Mouse (Mus musculus) stomach, embryonic 16.5 days (tissue): ENCODE data around the gene Rora. TPM values are rescaled to one million over a fixed set of nuclear protein-coding genes. Genes with fewer than 3 reads are reported as not detected.

Source experiments
- ATAC-seq: fragments of 200-750 bp; cut with Nextera tagmentation; 2 replicates; pipeline ENCODE4 v1.8.0; 2017; ENCODE audit warnings: moderate number of reproducible peaks, moderate TSS enrichment; ENCODE audit not compliant: insufficient read depth, low FRiP score
- H3K27ac ChIP-seq: fragments of 300-500 bp; sonication (generic); 2 replicates; pipeline ENCODE4 v1.5.1; 2014; ENCODE audit warnings: low read length
- H3K27me3 ChIP-seq: fragments of 300-500 bp; sonication (generic); 2 replicates; pipeline ENCODE4 v1.6.1; 2014; ENCODE audit warnings: low read length, control low read depth, mixed read lengths; ENCODE audit not compliant: control insufficient read depth, insufficient read depth
- H3K36me3 ChIP-seq: fragments of 300-500 bp; sonication (generic); 2 replicates; pipeline ENCODE4 v1.6.1; 2014; ENCODE audit warnings: low read length; ENCODE audit not compliant: control insufficient read depth, insufficient read depth
- H3K4me1 ChIP-seq: fragments of 300-500 bp; sonication (generic); 2 replicates; pipeline ENCODE4 v1.6.1; 2014; ENCODE audit warnings: low read length, control low read depth, mixed read lengths; ENCODE audit not compliant: control insufficient read depth, insufficient read depth
- H3K4me2 ChIP-seq: fragments of 300-500 bp; sonication (generic); 2 replicates; pipeline ENCODE4 v1.6.1; 2014; ENCODE audit warnings: low read depth, low read length, mixed read lengths
- H3K4me3 ChIP-seq: fragments of 300-500 bp; sonication (generic); replicated peaks from 2 replicates; pipeline ENCODE4 v1.5.1; 2014; ENCODE audit warnings: mild to moderate bottlenecking, low read length
- H3K9ac ChIP-seq: fragments of 300-500 bp; sonication (generic); 2 replicates; pipeline ENCODE4 v1.6.1; 2014; ENCODE audit warnings: low read length
- H3K9me3 ChIP-seq: fragments of 300-500 bp; sonication (generic); replicated peaks from 2 replicates; pipeline ENCODE4 v1.6.1; 2016; ENCODE audit warnings: low read length, control low read depth; ENCODE audit not compliant: control insufficient read depth
- WGBS: fragments of 180-500 bp; shearing (Covaris S2); extraction: QIAGEN DNeasy Blood & Tissue Kit; methylation state at CpG from one replicate; pipeline ENCODE4 v1.1.7; 2014; 5-methylcytosine and 5-hydroxymethylcytosine counted together
- polyA plus RNA-seq: library from polyadenylated mRNA; unstranded; fragments of >200 nt; fragmentation: Nextera tagmentation; extraction: Ambion mirVana; gene quantifications from 2 replicates; pipeline ENCODE4 v1.2.1, GENCODE M21; 2015

Gene Rora
- polyA plus RNA-seq, 1 experiment from 2014 or later, result 8.4 TPM

- Histone ChIP-seq H3K4me2 (no peak overlapping the region), H3K9ac (no peak overlapping the region), H3K27ac (no peak overlapping the region), H3K9me3 (no peaks in the 10 kb centered on the region), H3K4me3 (no peak overlapping the region), H3K36me3 (no peaks in the 10 kb centered on the region), H3K27me3 (no peaks in the 10 kb centered on the region), H3K4me1 (0 out of 2 replicates have a peak, but pooled peaks cover under 1% of the 10 kb centered on the region)
- 70% methylated on average over 2 of the region's 2 CpGs for WGBS
- ATAC-seq, result no peak
These were observed 134.1 kb downstream of the Rora start for GRCm38 (mm10) chr9:68787665-68788064.

- WGBS, result 41% methylated on average over 4 of the region's 4 CpGs
- ATAC-seq, result no peak
These were observed 137.3 kb downstream of the Rora start for GRCm38 (mm10) chr9:68790922-68791321.

GRCm38 (mm10) chr9:68791982-68792540, 138.5 kb downstream of the Rora start:
- H3K4me1 ChIP-seq, result 0 out of 2 replicates have a peak, but pooled peaks cover 5% of the 10 kb centered on the region
- 78% methylated on average over 16 of the region's 16 CpGs for WGBS
- H3K27ac ChIP-seq, result no peak overlapping the region
- H3K36me3 ChIP-seq, result no peaks in the 10 kb centered on the region
- H3K4me3 ChIP-seq, result no peak overlapping the region
- H3K27me3 ChIP-seq, result no peaks in the 10 kb centered on the region
- no peak overlapping the region for H3K9ac ChIP-seq
- ATAC-seq, result no peak
- no peak overlapping the region for H3K4me2 ChIP-seq
- no peaks in the 10 kb centered on the region for H3K9me3 ChIP-seq

More at GRCm38 (mm10) chr9:68790922-68791321, 137.3 kb downstream of the Rora start:
- Histone ChIP-seq H3K27ac (no peak overlapping the region), H3K36me3 (no peaks in the 10 kb centered on the region), H3K4me3 (no peak overlapping the region), H3K9me3 (no peaks in the 10 kb centered on the region), H3K27me3 (no peaks in the 10 kb centered on the region), H3K4me2 (no peak overlapping the region), H3K9ac (no peak overlapping the region), H3K4me1 (no peaks in the 10 kb centered on the region)

- Histone ChIP-seq H3K4me2 (no peak overlapping the region), H3K9ac (no peak overlapping the region), H3K9me3 (no peaks in the 10 kb centered on the region), H3K27ac (no peak overlapping the region), H3K27me3 (no peaks in the 10 kb centered on the region), H3K4me1 (0 out of 2 replicates have a peak, but pooled peaks cover 5% of the 10 kb centered on the region), H3K36me3 (no peaks in the 10 kb centered on the region), H3K4me3 (no peak overlapping the region)
- ATAC-seq, result no peak
- 82% methylated on average over 13 of the region's 13 CpGs for WGBS
These were observed 141.7 kb downstream of the Rora start for GRCm38 (mm10) chr9:68795314-68795713.

GRCm38 (mm10) chr9:68798221-68798620, 144.6 kb downstream of the Rora start:
- H3K27me3 ChIP-seq, result no peaks in the 10 kb centered on the region
- WGBS, result 79% methylated on average over 4 of the region's 4 CpGs
- no peak for ATAC-seq
- H3K9ac ChIP-seq, result no peak overlapping the region
- no peaks in the 10 kb centered on the region for H3K36me3 ChIP-seq
- H3K9me3 ChIP-seq, result no peaks in the 10 kb centered on the region
- H3K4me2 ChIP-seq, result no peak overlapping the region
- 0 out of 2 replicates have a peak, but pooled peaks cover 5% of the 10 kb centered on the region for H3K4me1 ChIP-seq
- H3K4me3 ChIP-seq, result no peak overlapping the region
- H3K27ac ChIP-seq, result no peak overlapping the region

GRCm38 (mm10) chr9:68799065-68799464, 145.5 kb downstream of the Rora start:
- Histone ChIP-seq H3K4me1 (0 out of 2 replicates have a peak, but pooled peaks cover 5% of the 10 kb centered on the region), H3K27me3 (no peaks in the 10 kb centered on the region), H3K9me3 (no peaks in the 10 kb centered on the region), H3K27ac (no peak overlapping the region), H3K9ac (no peak overlapping the region), H3K36me3 (no peaks in the 10 kb centered on the region), H3K4me3 (no peak overlapping the region), H3K4me2 (no peak overlapping the region)
- ATAC-seq, result no peak
- 79% methylated on average over 6 of the region's 6 CpGs for WGBS

DNA sequence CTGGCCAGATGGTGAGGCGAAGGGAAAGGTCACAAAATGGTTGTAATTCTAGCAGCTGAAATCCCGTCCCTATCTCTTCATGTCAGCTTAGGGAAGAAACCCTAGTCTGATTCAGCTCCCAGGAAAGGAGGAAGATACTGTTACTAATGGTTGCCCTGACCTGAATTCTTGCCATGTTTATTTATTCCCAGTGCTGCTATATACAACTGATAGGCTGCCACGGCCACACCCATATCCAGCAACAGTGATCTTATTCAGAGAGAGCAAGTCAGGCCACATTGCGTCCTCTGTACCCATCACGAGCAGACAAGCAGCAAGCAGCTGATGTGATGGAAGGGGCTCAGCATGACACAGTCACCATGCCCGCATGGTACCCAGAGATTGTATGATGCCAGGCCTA, 150.6 kb downstream of the Rora start:
- Histone ChIP-seq H3K27me3 (no peaks in the 10 kb centered on the region), H3K36me3 (no peaks in the 10 kb centered on the region), H3K27ac (no peak overlapping the region), H3K4me3 (no peak overlapping the region), H3K9ac (no peak overlapping the region), H3K4me2 (no peak overlapping the region), H3K9me3 (no peaks in the 10 kb centered on the region), H3K4me1 (peaks cover 7% of the 10 kb centered on the region; the same call in 1 of the 2 replicates)
- no peak for ATAC-seq
- WGBS, result 46% methylated on average over 6 of the region's 6 CpGs

DNA sequence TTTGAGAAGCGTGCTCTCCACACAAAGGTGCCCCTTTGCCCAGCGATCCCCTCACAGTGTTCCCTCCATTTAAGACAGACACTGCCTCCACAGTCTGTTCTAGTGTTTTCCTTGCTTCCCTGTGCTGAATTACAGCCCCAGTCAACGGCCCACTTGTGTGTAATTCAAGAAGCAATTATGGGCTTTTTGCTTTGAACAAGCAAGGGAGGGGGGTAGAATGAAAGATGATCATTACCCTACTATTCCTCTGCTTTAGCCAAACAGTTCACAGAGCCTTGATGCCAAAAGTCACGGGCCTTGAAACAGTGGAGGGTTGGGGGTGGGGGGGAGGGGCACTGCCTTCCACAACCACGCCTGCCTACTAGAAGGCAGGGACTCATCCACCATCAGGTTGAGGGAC, 152.2 kb downstream of the Rora start:
- Histone ChIP-seq H3K9ac (no peak overlapping the region; the same call in 1 of the 2 replicates), H3K27ac (no peak overlapping the region), H3K4me1 (peaks cover 7% of the 10 kb centered on the region; the same call in 1 of the 2 replicates), H3K27me3 (no peaks in the 10 kb centered on the region), H3K4me3 (no peak overlapping the region), H3K4me2 (no peak overlapping the region), H3K9me3 (no peaks in the 10 kb centered on the region), H3K36me3 (no peaks in the 10 kb centered on the region)
- ATAC-seq, result no peak
- 48% methylated on average over 5 of the region's 5 CpGs for WGBS

GRCm38 (mm10) chr9:68807735-68808134, 154.1 kb downstream of the Rora start:
- Histone ChIP-seq H3K9ac (no peak overlapping the region), H3K27me3 (no peaks in the 10 kb centered on the region), H3K36me3 (no peaks in the 10 kb centered on the region), H3K27ac (no peak overlapping the region), H3K4me3 (no peak overlapping the region), H3K4me2 (no peak overlapping the region), H3K9me3 (no peaks in the 10 kb centered on the region), H3K4me1 (peaks cover 7% of the 10 kb centered on the region; the same call in 1 of the 2 replicates)
- WGBS, result 89% methylated on average over 2 of the region's 2 CpGs
- ATAC-seq, result no peak
